Mouse (Mus musculus) CH12.LX (cell line): ENCODE results near the gene Chodl. TPM values are rescaled to one million over a fixed set of nuclear protein-coding genes. Genes with fewer than 3 reads are reported as not detected.

Experiments used
- DNase-seq: peaks from one replicate; pipeline ENCODE4 v3.0.0-alpha.2; 2013; ENCODE audit errors: extremely low read depth
- H3K27ac ChIP-seq: 2 replicates; pipeline ENCODE4 v1.5.1; 2012; ENCODE audit warnings: low read depth, mild to moderate bottlenecking, control low read depth, moderate library complexity; ENCODE audit not compliant: insufficient read depth
- H3K27me3 ChIP-seq: replicated peaks from 2 replicates; pipeline ENCODE3; 2012; ENCODE audit warnings: inconsistent platforms
- H3K36me3 ChIP-seq, 2 experiments: replicated peaks in 1 of 2; 2 replicates each; pipeline versions ENCODE3 to v1.6.1; 2012; ENCODE audit warnings: inconsistent platforms in 1 of 2, low read length in 1 of 2, mild to moderate bottlenecking in 1 of 2, mixed read lengths in 1 of 2, moderate library complexity in 1 of 2; ENCODE audit not compliant: control insufficient read depth in 1 of 2, insufficient read depth in 1 of 2
- H3K4me1 ChIP-seq, 2 experiments: 2 replicates each; pipeline ENCODE4 v1.6.1; 2012; ENCODE audit warnings: inconsistent platforms in 1 of 2, moderate library complexity in 1 of 2; ENCODE audit not compliant: insufficient read depth in 2 of 2, control insufficient read depth in 1 of 2
- H3K4me2 ChIP-seq: 2 replicates; pipeline ENCODE4 v1.6.1; 2012; ENCODE audit warnings: low read depth, mild to moderate bottlenecking, control low read depth; ENCODE audit not compliant: poor library complexity, insufficient read depth, severe bottlenecking
- H3K4me3 ChIP-seq, 3 experiments: fragments of 150-350 bp in 1 of 3; sonication (generic) in 1 of 3; replicated peaks in 1 of 3; 2 replicates each; pipeline versions ENCODE3 to v1.5.1; 2011 to 2012; ENCODE audit warnings: low read depth in 2 of 3, low read length in 2 of 3, mild to moderate bottlenecking in 2 of 3, moderate library complexity in 2 of 3, control low read depth in 1 of 3, improper control_type of control experiment in 1 of 3, inconsistent platforms in 1 of 3, mixed read lengths in 1 of 3; ENCODE audit not compliant: poor library complexity in 1 of 3
- H3K79me2 ChIP-seq: replicated peaks from 2 replicates; pipeline ENCODE4 v1.6.1; 2012; ENCODE audit warnings: mild to moderate bottlenecking, moderate library complexity; ENCODE audit not compliant: control insufficient read depth, poor library complexity, insufficient read depth, severe bottlenecking; ENCODE audit errors: extremely low read depth
- H3K9ac ChIP-seq: 2 replicates; pipeline ENCODE4 v1.6.1; 2012; ENCODE audit warnings: low read depth, mild to moderate bottlenecking, control low read depth, moderate library complexity; ENCODE audit not compliant: insufficient read depth
- H3K9me3 ChIP-seq: replicated peaks from 2 replicates; pipeline ENCODE3; 2012; ENCODE audit warnings: low read length, inconsistent platforms, mixed read lengths
- CTCF ChIP-seq, 2 experiments: IDR thresholded peaks in 1 of 2; conservative IDR thresholded peaks in 1 of 2; 2 replicates each; pipeline ENCODE4 v1.5.1; 2011 to 2012; ENCODE audit warnings: low read depth in 2 of 2, low read length in 2 of 2, improper control_type of control experiment in 1 of 2, inconsistent platforms in 1 of 2, mild to moderate bottlenecking in 1 of 2, moderate library complexity in 1 of 2
- MAFK ChIP-seq: IDR thresholded peaks from 2 replicates; pipeline ENCODE4 v1.6.1; 2011; ENCODE audit warnings: low read length, improper control_type of control experiment; ENCODE audit not compliant: insufficient replicate concordance
- MAZ ChIP-seq: IDR thresholded peaks from 2 replicates; pipeline ENCODE4 v1.6.1; 2012; ENCODE audit warnings: low read depth, mild to moderate bottlenecking, inconsistent platforms, low read length, improper control_type of control experiment, moderate library complexity
- PAX5 ChIP-seq: IDR thresholded peaks from 2 replicates; pipeline ENCODE4 v1.6.1; 2012; ENCODE audit warnings: low read length, inconsistent platforms, mixed read lengths
- POLR2AphosphoS2 ChIP-seq: IDR thresholded peaks from 2 replicates; pipeline ENCODE4 v1.6.1; 2011; ENCODE audit warnings: low read depth, low read length, improper control_type of control experiment
- RAD21 ChIP-seq: IDR thresholded peaks from 2 replicates; pipeline ENCODE4 v1.6.1; 2011; ENCODE audit warnings: low read depth, mild to moderate bottlenecking, low read length, improper control_type of control experiment, moderate library complexity
- ZC3H11A ChIP-seq: IDR thresholded peaks from 2 replicates; pipeline ENCODE4 v1.6.1; 2012; ENCODE audit warnings: low read depth, mild to moderate bottlenecking, inconsistent platforms, low read length, improper control_type of control experiment
- ZKSCAN1 ChIP-seq: IDR thresholded peaks from 2 replicates; pipeline ENCODE4 v1.6.1; 2012; ENCODE audit warnings: low read depth, inconsistent platforms, low read length, improper control_type of control experiment, borderline replicate concordance
- ZMIZ1 ChIP-seq: IDR thresholded peaks from 2 replicates; pipeline ENCODE4 v1.6.1; 2012; ENCODE audit warnings: low read depth, mild to moderate bottlenecking, inconsistent platforms, low read length, improper control_type of control experiment
- dilution Hi-C: fragments of 300-500 bp; cut with MboI; formaldehyde crosslinking; loops from 2 replicates; pipeline ENCODE4 v1.14.3; 2020; ENCODE audit warnings: low sequenced_read_pairs; ENCODE audit not compliant: extremely low pct_unique_long_range_greater_than_20kb, extremely low pct_ligation_motif_present
- in situ Hi-C: fragments of 300-500 bp; cut with MboI; formaldehyde crosslinking; loops from 3 replicates; pipeline ENCODE4 v1.14.3; 2019; ENCODE audit warnings: low sequenced_read_pairs, low pct_ligation_motif_present, low pct_unique_long_range_greater_than_20kb, mixed read lengths
- polyA plus RNA-seq: library from polyadenylated mRNA; unstranded; fragments of >175 nt; gene quantifications from 2 replicates; pipeline ENCODE4 v1.2.1, GENCODE M21; 2012; ENCODE audit warnings: low read depth; ENCODE audit not compliant: insufficient read length
- total RNA-seq, 2 experiments: library from RNA; depleted of rRNA; stranded (reverse); fragments of 300-350 nt in 1 of 2; fragments of >200 nt in 1 of 2; gene quantifications; 2 replicates each; pipeline ENCODE4 v1.2.3; 2012 to 2014

Chodl gene
- total and polyA plus RNA-seq, 3 experiments = not detected

- no peak overlapping the region for H3K9ac ChIP-seq
- no peak for DNase-seq
- in situ Hi-C loops = no loop called here
- dilution Hi-C loops = no loop called here
- TF ChIP-seq RAD21 (no peak), ZMIZ1 (no peak), POLR2AphosphoS2 (no peak), MAZ (no peak), ZC3H11A (no peak), ZKSCAN1 (no peak)
- no peaks in the 10 kb centered on the region for H3K27me3 ChIP-seq
- no peak overlapping the region for H3K4me2 ChIP-seq
- no peaks in the 10 kb centered on the region for H3K4me1 ChIP-seq
- no peak overlapping the region for H3K27ac ChIP-seq
- no peaks in the 10 kb centered on the region for H3K36me3 ChIP-seq
- H3K9me3 ChIP-seq = peaks cover 35% of the 10 kb centered on the region
- no peaks in the 10 kb centered on the region for H3K79me2 ChIP-seq
- no peak overlapping the region for H3K4me3 ChIP-seq
Observed at GRCm38 (mm10) chr16:78931287-78932025, 708 bp downstream of the Chodl start.

GRCm38 (mm10) chr16:78934298-78934697 is 3.5 kb downstream of the Chodl start:
- no peak for DNase-seq
- Histone ChIP-seq H3K79me2 (no peaks in the 10 kb centered on the region), H3K27ac (no peak overlapping the region)
- TF ChIP-seq MAFK (peak; percentile 73), CTCF (conservative IDR thresholded peaks at IDR 0.05 in 1 of 2, IDR thresholded peaks at IDR 0.05 in 1 of 2; ENCODE audit: low read depth in 2 of 2, low read length in 2 of 2) (no peak)
- TF ChIP-seq, all 38 proteins: peak for 1
- Histone ChIP-seq H3K9ac (no peak overlapping the region), H3K36me3 (no peaks in the 10 kb centered on the region), H3K9me3 (peaks cover 31% of the 10 kb centered on the region), H3K4me2 (no peak overlapping the region), H3K27me3 (no peaks in the 10 kb centered on the region), H3K4me3 (no peak overlapping the region), H3K4me1 (no peaks in the 10 kb centered on the region)
- dilution Hi-C loops = no loop called here
- in situ Hi-C loops = no loop called here

- H3K79me2 ChIP-seq = no peaks in the 10 kb centered on the region
- H3K9ac ChIP-seq = no peak overlapping the region
- H3K27me3 ChIP-seq = no peaks in the 10 kb centered on the region
- H3K9me3 ChIP-seq = peaks cover 19% of the 10 kb centered on the region
- no peak overlapping the region for H3K27ac ChIP-seq
- H3K4me3 ChIP-seq = no peak overlapping the region
- H3K36me3 ChIP-seq = no peaks in the 10 kb centered on the region
- no peak overlapping the region for H3K4me2 ChIP-seq
- no peak for DNase-seq
- in situ Hi-C loops = no loop called here
- TF ChIP-seq PAX5 = no peak
- no peaks in the 10 kb centered on the region for H3K4me1 ChIP-seq
- dilution Hi-C loops = no loop called here
Observed at GRCm38 (mm10) chr16:78937755-78938154, 7.0 kb downstream of the Chodl start.
